Mouse (Mus musculus) lung, postnatal 0 days (tissue): ENCODE measurements around the gene Guk1.
A peak's percentile ranks its signal among the peaks of the same experiment; 100 is the strongest.

Experiments used
- CTCF ChIP-seq: IDR thresholded peaks from 2 replicates; pipeline ENCODE4 v1.5.1; 2016; ENCODE audit warnings: antibody characterized with exemption, mild to moderate bottlenecking
- EP300 ChIP-seq: IDR thresholded peaks from 2 replicates; pipeline ENCODE4 v1.6.1; 2016; ENCODE audit warnings: antibody characterized with exemption, mild to moderate bottlenecking, control low read depth

DNA sequence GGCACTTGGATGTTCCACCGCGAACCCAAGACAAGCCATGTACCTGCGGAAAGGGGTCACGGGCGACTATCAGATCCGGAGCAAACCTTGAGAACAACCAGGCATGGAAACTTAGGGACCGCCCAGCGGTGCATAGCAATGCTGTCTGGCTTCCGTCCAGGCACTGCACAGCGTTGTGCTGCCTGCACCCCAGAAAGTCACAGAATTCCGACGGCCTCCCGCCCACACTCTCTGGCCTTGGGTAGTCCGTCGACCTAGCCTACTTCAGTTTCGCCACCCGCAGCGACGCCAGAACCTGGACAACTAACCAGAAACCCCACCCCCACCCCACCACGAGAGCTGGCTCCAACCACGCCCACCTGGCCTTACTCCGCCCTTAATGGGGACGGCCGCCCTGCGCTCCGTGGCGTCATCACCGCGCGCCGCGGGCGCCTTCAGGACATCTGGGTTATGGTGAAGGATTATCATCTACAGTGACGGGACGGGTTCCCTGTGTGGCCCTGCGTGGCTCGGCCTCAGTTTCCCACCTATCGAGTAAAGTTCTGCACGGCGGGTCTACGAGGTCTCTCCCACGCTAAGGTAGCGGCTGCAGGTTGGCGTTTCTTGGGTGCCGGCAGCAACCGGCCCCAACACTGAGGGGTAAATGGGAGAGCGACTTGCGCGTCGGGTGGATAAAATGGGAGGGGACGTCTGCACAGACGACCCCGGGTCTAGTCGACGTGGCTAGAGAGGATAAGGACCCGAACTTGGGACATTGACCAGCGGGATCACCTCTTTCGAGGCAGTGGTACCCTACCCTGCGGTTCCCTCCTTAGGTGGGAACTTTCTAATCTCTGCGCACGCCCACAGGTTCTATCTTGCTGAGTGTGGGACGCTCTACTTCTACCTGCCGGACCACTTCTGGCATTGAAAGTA lies 10.3 kb upstream of the Guk1 start, which contains the start of gene Mrpl55:
- TF ChIP-seq CTCF (0 out of 2 replicates have a peak, but pooled peaks have one; percentile 9), EP300 (0 out of 2 replicates have a peak, but pooled peaks have one; percentile 5)
